Mouse (Mus musculus) cortical plate, adult 2 months (tissue): ENCODE measurements around the gene Irgm2. TPM values are rescaled to one million over a fixed set of nuclear protein-coding genes. Genes with fewer than 3 reads are reported as not detected.
"Not testable (repeated sequence)": the region's sequence is repeated elsewhere in the genome, so short reads cannot be mapped to it uniquely, and the experiment has no call there.

Experiments
- H3K27ac ChIP-seq: fragments of 200-500 bp; 2 replicates; pipeline ENCODE4 v1.5.1; 2012; ENCODE audit warnings: low read length, control low read depth, inconsistent platforms; ENCODE audit not compliant: insufficient read depth
- H3K4me1 ChIP-seq: fragments of 200-500 bp; 2 replicates; pipeline ENCODE4 v1.6.1; 2011; ENCODE audit warnings: low read length; ENCODE audit not compliant: control insufficient read depth, insufficient read depth
- H3K4me3 ChIP-seq: fragments of 200-500 bp; 2 replicates; pipeline ENCODE4 v1.5.1; 2011; ENCODE audit warnings: mild to moderate bottlenecking, low read length, control low read depth; ENCODE audit not compliant: insufficient read depth
- CTCF ChIP-seq: fragments of 200-500 bp; IDR thresholded peaks from 2 replicates; pipeline ENCODE4 v1.5.1; 2011; ENCODE audit warnings: mild to moderate bottlenecking, control low read depth, low read length; ENCODE audit not compliant: insufficient read depth; ENCODE audit errors: extremely low read depth
- POLR2A ChIP-seq: fragments of 200-500 bp; IDR thresholded peaks from 2 replicates; pipeline ENCODE4 v1.6.1; 2011; ENCODE audit warnings: mild to moderate bottlenecking, low read length, control low read depth; ENCODE audit not compliant: insufficient read depth; ENCODE audit errors: extremely low read depth
- polyA plus RNA-seq: library from polyadenylated mRNA; depleted of rRNA; stranded (reverse); fragments of >200 nt; gene quantifications from 2 replicates; pipeline ENCODE4 v1.2.3, GENCODE M21; 2012

Gene Irgm2
- polyA plus RNA-seq, 1 experiment: 5.7 TPM

DNA sequence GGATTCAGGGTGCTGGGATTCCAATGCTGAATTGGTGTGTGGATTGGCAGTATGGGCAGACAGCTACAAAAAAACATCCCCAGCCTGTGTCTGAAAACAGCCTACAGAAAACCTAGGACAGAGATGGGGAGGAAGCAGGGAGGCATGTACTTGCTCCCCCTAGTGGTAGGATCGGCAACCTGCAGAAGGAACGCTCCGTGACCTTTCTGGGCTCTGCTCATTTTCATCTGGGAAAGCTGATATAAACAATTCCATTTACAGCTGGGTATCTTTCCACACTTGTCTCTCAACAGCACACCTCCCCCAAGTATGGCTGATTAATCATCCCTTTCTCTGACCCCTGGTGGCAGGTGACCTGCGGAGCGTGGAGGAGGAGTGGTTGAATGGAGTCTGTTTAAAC is 26.2 kb downstream of the Irgm2 start:
- no peak for TF ChIP-seq POLR2A
- peak; percentile 96 for TF ChIP-seq CTCF
- no peaks in the 10 kb centered on the region for H3K4me1 ChIP-seq
- H3K27ac ChIP-seq: no peak overlapping the region
- no peak overlapping the region for H3K4me3 ChIP-seq

- Histone ChIP-seq H3K4me3 (no peak overlapping the region), H3K4me1 (no peaks in the 10 kb centered on the region), H3K27ac (no peak overlapping the region)
- TF ChIP-seq CTCF (no peak), POLR2A (no peak)
These were observed 27.0 kb downstream of the Irgm2 start for GRCm38 (mm10) chr11:58226425-58226824.

GRCm38 (mm10) chr11:58228021-58228420 is 28.6 kb downstream of the Irgm2 start:
- H3K4me3 ChIP-seq, H3K27ac ChIP-seq, H3K4me1 ChIP-seq: not testable (repeated sequence)

GRCm38 (mm10) chr11:58230396-58230910 is 31.0 kb downstream of the Irgm2 start:
- H3K4me1 ChIP-seq: no peaks in the 10 kb centered on the region
- TF ChIP-seq POLR2A (no peak), CTCF (no peak)
- no peak overlapping the region for H3K4me3 ChIP-seq
- H3K27ac ChIP-seq: no peak overlapping the region

GRCm38 (mm10) chr11:58231156-58231555 is 31.7 kb downstream of the Irgm2 start:
- no peak for TF ChIP-seq POLR2A
- no peak for TF ChIP-seq CTCF
- Histone ChIP-seq H3K4me3 (no peak overlapping the region), H3K4me1 (no peaks in the 10 kb centered on the region), H3K27ac (no peak overlapping the region)

DNA sequence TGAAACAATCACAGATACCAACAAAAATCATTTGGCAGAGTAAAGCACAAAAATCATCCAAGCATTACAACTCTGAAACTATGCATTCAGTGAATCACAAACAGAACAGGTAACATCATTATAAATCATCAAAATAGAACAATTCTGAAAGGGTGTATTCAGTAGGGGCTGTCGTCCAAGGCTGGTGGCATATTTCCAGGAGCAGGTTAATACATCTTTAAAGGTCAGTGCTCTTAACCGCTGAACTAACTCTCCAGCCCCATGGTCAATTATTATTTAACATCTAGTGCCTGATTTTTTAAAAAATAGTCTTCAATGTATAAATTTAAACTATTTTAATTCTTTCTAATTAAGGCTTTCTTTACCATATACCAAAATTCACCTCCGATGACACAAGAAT is 35.1 kb downstream of the Irgm2 start:
- H3K27ac ChIP-seq, H3K4me1 ChIP-seq, H3K4me3 ChIP-seq: not testable (repeated sequence)

- H3K4me1 ChIP-seq: no peaks in the 10 kb centered on the region
- no peak overlapping the region for H3K27ac ChIP-seq
- no peak overlapping the region for H3K4me3 ChIP-seq
- TF ChIP-seq CTCF (peak; percentile 47), POLR2A (no peak)
These were observed 35.7 kb downstream of the Irgm2 start for GRCm38 (mm10) chr11:58235152-58235551.

- TF ChIP-seq POLR2A (no peak), CTCF (no peak)
- no peak overlapping the region for H3K27ac ChIP-seq
- H3K4me1 ChIP-seq: no peaks in the 10 kb centered on the region
- no peak overlapping the region for H3K4me3 ChIP-seq
These were observed 39.7 kb downstream of the Irgm2 start for GRCm38 (mm10) chr11:58238840-58239791.

DNA sequence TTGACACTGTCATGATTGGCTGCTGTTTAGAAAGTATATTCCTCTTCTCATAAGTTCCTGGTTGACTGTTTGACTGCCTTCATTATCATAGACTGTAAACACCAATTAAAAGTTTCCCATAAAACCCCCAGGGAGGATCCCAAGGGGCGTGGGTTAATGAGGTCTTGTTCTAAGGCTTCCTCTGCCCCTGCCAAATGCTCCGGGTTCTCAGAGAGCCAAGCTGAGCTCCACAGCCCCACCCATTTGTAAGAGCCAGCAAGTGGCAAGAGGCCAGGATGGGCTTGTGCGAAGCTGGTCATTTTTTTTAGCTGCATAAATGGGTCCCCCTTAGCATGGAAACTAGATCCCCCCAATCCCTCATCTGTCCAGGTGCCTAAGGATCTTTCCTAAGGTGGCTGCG is 47.9 kb downstream of the Irgm2 start:
- Histone ChIP-seq H3K27ac (no peak overlapping the region), H3K4me1 (no peaks in the 10 kb centered on the region), H3K4me3 (no peak overlapping the region)
- TF ChIP-seq POLR2A (no peak), CTCF (no peak)

DNA sequence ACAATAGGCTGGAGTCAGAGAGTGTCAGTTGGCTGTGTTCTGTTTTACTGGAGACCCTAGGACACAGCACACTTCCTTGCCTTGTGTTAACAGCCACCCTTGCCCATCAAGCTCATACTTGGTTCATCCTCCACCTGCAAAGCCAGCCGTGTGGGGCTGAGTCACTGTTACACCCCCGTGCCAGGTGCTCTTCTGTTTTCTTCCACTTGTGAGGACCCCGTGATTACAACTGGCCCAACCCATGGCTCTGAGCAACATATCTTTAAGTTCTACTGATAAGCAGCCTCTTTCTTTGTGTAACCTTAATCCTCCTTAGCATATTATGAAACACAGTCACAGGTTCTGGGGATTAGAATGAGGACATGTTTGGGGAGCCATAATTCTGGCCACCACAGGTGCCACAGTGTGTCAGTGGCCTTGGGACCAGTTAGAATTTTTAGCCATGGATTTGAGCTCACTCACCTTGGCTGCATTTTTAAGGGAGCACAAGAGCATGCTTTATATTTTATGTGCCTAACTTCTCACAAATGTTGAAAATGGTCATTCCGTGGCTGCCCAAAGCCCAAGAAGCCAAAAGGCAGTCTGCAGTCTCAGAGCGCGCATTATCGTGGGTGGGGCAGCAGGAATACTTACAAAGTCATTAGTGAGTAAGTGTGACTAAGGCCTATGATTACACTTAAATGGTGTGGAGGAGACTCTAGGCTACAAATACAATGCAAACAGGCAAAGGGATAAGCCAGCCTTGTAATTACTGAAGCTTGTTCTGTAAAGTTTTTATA is 50.0 kb downstream of the Irgm2 start:
- TF ChIP-seq CTCF (no peak), POLR2A (no peak)
- H3K27ac ChIP-seq: no peak overlapping the region
- no peaks in the 10 kb centered on the region for H3K4me1 ChIP-seq
- H3K4me3 ChIP-seq: no peak overlapping the region
